Mouse (Mus musculus): Measurements from ENCODE around the gene Rapsn. TPM values are rescaled to one million over a fixed set of nuclear protein-coding genes. Genes with fewer than 3 reads are reported as not detected.
"Not testable (repeated sequence)": the region's sequence is repeated elsewhere in the genome, so short reads cannot be mapped to it uniquely, and the experiment has no call there.

Rapsn gene
- polyA plus RNA-seq, 1 experiment, result 1.5 TPM

DNA sequence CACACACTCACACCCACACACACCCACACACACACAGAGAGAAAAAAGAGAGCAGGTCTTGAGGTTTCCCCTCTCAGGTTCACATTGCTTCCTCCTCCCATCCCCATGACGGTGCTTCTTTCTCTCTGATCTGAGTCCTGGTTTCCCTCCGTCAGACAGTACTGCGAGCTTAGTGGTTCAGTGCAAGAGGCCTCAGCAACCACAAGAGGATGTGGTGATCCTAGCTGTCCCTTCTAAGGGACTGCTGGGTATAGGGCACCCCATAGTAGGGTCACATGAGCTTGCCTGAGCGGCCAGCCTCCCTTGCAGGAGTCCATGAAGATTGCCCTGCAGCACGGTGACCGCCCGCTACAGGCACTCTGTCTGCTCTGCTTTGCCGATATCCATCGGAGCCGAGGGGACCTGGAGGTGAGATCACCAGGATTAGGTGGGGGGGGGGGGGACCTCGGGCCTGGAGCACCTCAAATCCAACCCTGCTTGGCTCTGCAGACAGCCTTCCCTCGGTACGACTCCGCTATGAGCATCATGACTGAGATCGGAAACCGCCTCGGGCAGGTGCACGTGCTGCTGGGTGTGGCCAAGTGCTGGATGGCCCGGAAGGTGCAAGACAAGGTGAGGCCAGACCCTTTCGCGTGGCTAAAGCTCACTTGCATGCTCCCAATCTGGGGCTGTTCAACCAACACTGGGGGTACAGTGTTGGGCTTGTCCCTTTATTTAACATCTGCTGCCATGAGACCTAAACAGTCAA, 7.4 kb downstream of the Rapsn start:
- no peak for TF ChIP-seq POLR2A (IDR thresholded peaks at IDR 0.05; ENCODE audit: borderline replicate concordance, insufficient read depth, low read length)
- no peak for TF ChIP-seq CTCF (IDR thresholded peaks at IDR 0.05; ENCODE audit: borderline replicate concordance, insufficient read depth, low read depth, low read length)
- Histone ChIP-seq H3K4me3 (replicated peaks; ENCODE audit: insufficient read depth, low read depth, low read length) (no peak overlapping the region), H3K4me1 (ENCODE audit: control insufficient read depth, insufficient read depth, low read length) (0 out of 2 replicates have a peak, but pooled peaks cover 3% of the 10 kb centered on the region), H3K27me3 (ENCODE audit: control insufficient read depth, insufficient read depth, low read length) (no peaks in the 10 kb centered on the region), H3K27ac (ENCODE audit: insufficient read depth, low read length) (no peak overlapping the region)
- 77% methylated on average over 21 of the region's 21 CpGs for WGBS
- DNase-seq, result no peak

DNA sequence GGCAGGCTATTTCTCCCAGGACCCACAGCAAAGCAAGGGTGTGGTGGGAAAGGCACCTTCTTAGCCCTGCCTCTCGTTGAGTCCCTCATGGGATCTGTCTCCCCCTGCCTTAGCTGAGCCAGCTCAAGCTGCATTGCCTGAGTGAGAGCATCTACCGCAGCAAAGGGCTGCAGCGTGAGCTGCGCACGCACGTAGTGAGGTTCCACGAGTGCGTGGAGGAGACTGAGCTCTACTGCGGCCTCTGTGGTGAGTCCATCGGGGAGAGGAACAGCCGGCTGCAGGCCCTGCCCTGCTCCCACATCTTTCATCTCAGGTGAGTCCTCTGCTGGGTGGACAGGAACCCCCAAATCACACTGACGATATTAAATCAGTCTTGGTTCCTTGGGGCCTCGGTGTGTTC, 9.3 kb downstream of the Rapsn start:
- H3K27ac ChIP-seq (ENCODE audit: insufficient read depth, low read length), result no peak overlapping the region
- 87% methylated on average over 13 of the region's 13 CpGs for WGBS
- H3K4me3 ChIP-seq (replicated peaks; ENCODE audit: insufficient read depth, low read depth, low read length), result no peak overlapping the region
- no peak for TF ChIP-seq CTCF (IDR thresholded peaks at IDR 0.05; ENCODE audit: borderline replicate concordance, insufficient read depth, low read depth, low read length)
- no peak for TF ChIP-seq POLR2A (IDR thresholded peaks at IDR 0.05; ENCODE audit: borderline replicate concordance, insufficient read depth, low read length)
- 0 out of 2 replicates have a peak, but pooled peaks cover 3% of the 10 kb centered on the region for H3K4me1 ChIP-seq (ENCODE audit: control insufficient read depth, insufficient read depth, low read length)
- no peak for DNase-seq
- no peaks in the 10 kb centered on the region for H3K27me3 ChIP-seq (ENCODE audit: control insufficient read depth, insufficient read depth, low read length)

DNA sequence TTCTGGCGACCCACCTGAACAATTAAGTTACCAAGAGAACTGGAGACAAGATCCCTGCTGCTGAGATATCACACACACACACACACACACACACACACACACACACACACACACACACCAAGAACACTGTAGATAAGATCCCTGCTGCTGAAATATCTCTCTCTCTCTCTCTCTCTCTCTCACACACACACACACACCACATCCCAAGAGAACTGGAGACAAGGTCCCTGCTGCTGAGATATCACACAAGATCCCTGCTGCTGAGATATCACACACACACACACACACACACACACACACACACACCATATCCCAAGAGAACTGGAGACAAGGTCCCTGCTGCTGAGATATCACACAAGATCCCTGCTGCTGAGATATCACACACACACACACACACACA, 10.4 kb downstream of the Rapsn start:
- H3K4me1 ChIP-seq (ENCODE audit: control insufficient read depth, insufficient read depth, low read length); DNase-seq; H3K27ac ChIP-seq (ENCODE audit: insufficient read depth, low read length); H3K27me3 ChIP-seq (ENCODE audit: control insufficient read depth, insufficient read depth, low read length); H3K4me3 ChIP-seq (replicated peaks; ENCODE audit: insufficient read depth, low read depth, low read length): not testable (repeated sequence)
- 100% methylated on average over 1 of the region's 1 CpGs for WGBS

DNA sequence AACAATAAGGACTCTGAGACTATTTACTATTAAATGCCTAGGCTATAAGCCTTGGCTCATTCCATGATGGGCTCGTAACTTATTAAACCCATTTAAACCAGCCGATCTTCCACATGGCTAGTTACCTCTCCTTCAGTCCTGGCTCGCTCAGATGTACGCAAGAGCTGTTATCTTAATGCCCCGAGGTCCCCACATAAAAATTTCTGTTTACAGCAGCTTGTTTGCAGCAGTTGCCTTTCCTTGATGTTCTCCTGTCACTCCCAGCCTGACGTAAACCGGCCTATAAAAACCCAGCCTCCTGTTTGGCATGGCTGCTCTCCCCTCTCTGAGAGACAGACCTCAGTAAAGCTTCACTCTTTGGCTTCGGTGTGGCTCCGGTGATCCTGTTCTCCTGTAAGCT, 11.9 kb downstream of the Rapsn start:
- 81% methylated on average over 9 of the region's 9 CpGs for WGBS
- no peak for TF ChIP-seq CTCF (IDR thresholded peaks at IDR 0.05; ENCODE audit: borderline replicate concordance, insufficient read depth, low read depth, low read length)
- no peak for TF ChIP-seq POLR2A (IDR thresholded peaks at IDR 0.05; ENCODE audit: borderline replicate concordance, insufficient read depth, low read length)

DNA sequence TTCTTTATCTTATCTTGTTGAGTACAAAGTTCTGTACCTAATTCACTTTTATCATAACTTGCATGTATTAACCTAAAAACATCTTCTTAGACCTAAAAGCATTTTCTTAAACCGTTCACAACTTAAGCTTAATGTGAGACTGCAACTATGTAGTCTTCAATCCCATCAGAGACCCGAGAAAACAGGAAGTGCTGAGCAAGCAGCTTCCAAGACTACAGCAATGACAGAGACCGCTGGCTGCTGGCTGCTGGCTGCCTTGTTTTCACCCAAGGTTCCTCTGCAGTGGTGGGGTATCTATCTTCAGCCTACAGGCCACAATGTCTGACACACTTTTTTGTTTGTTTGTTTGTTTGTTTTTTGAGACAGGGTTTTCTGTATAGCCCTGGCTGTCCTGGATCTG, 16.5 kb downstream of the Rapsn start:
- Histone ChIP-seq H3K27ac (ENCODE audit: insufficient read depth, low read length) (no peak overlapping the region), H3K27me3 (ENCODE audit: control insufficient read depth, insufficient read depth, low read length) (no peaks in the 10 kb centered on the region), H3K4me1 (ENCODE audit: control insufficient read depth, insufficient read depth, low read length) (peaks cover 6% of the 10 kb centered on the region; the same call in 1 of the 2 replicates), H3K4me3 (replicated peaks; ENCODE audit: insufficient read depth, low read depth, low read length) (no peak overlapping the region)
- no peak for TF ChIP-seq CTCF (IDR thresholded peaks at IDR 0.05; ENCODE audit: borderline replicate concordance, insufficient read depth, low read depth, low read length)
- no peak for TF ChIP-seq POLR2A (IDR thresholded peaks at IDR 0.05; ENCODE audit: borderline replicate concordance, insufficient read depth, low read length)
- 82% methylated on average over 3 of the region's 3 CpGs for WGBS
- DNase-seq, result no peak

More for the DNA sequence above, 11.9 kb downstream of the Rapsn start:
- DNase-seq, result no peak
- Histone ChIP-seq H3K4me1 (ENCODE audit: control insufficient read depth, insufficient read depth, low read length) (no peaks in the 10 kb centered on the region), H3K4me3 (replicated peaks; ENCODE audit: insufficient read depth, low read depth, low read length) (no peak overlapping the region), H3K27me3 (ENCODE audit: control insufficient read depth, insufficient read depth, low read length) (no peaks in the 10 kb centered on the region), H3K27ac (ENCODE audit: insufficient read depth, low read length) (no peak overlapping the region)

DNA sequence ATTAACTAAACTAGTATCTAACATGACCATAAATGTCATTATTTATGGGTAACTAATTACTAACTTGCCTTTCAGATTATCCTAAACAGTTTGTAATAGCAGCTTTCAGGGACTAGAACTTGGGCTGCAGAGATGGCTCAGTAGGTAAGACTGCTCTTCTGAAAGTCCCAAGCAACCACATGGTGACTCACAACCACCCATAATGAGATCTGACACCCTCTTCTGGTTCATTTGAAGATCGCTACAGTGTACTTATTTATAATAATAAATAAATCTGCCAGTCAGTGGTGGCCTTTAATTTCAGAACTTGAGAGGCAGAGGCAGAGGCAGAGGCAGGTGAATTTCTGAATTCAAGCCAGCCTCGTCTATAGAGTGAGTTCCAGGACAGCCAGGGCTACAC, 17.3 kb downstream of the Rapsn start:
- Histone ChIP-seq H3K4me1 (ENCODE audit: control insufficient read depth, insufficient read depth, low read length) (peaks cover 6% of the 10 kb centered on the region; the same call in 1 of the 2 replicates), H3K4me3 (replicated peaks; ENCODE audit: insufficient read depth, low read depth, low read length) (no peak overlapping the region), H3K27ac (ENCODE audit: insufficient read depth, low read length) (no peak overlapping the region), H3K27me3 (ENCODE audit: control insufficient read depth, insufficient read depth, low read length) (no peaks in the 10 kb centered on the region)
- TF ChIP-seq CTCF (IDR thresholded peaks at IDR 0.05; ENCODE audit: borderline replicate concordance, insufficient read depth, low read depth, low read length), result no peak
- DNase-seq, result no peak
- WGBS, result 34% methylated on average over 2 of the region's 2 CpGs

DNA sequence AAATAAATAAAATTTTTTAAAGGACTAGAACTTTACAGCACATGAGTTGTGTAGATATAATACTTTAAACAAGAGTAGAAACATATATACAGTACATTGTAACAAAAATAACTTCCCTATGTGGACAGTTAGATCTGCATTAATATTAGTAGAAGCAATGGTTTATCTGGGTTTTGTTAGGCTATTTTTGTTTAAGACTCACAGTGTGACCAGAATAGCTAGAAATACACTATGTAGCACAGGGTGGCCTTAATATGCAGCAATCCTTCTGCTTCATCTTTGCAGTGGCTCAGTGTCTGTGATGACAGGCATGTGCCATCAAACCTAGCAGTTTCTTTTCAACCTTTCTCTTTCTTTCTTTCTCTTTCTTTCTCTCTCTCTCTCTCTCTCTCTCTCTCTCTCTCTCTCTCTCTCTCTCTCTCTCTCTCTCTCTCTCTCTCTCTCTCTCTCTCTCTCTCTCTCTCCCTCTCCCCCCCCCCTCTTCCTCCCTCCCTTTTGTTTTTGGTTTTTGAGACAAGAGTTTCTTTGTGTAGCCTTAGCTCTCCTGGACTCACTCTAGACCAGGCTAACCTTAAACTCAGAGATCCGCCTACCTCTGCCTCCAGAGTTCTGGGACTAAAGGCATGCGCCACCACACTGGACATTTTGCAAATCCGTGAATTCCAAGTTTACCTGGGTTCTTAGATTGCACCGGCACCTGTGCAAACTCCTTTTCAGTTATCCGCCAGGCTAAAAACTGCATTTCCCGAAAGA, 17.9 kb downstream of the Rapsn start:
- peak overlapping the region; percentile 74 for H3K4me3 ChIP-seq (replicated peaks; ENCODE audit: insufficient read depth, low read depth, low read length)
- no peak for DNase-seq
- H3K27me3 ChIP-seq (ENCODE audit: control insufficient read depth, insufficient read depth, low read length), result no peaks in the 10 kb centered on the region
- under 1% methylated on average over 6 of the region's 6 CpGs for WGBS
- peaks cover 6% of the 10 kb centered on the region; the same call in 1 of the 2 replicates for H3K4me1 ChIP-seq (ENCODE audit: control insufficient read depth, insufficient read depth, low read length)
- H3K27ac ChIP-seq (ENCODE audit: insufficient read depth, low read length), result no peak overlapping the region
- TF ChIP-seq POLR2A (IDR thresholded peaks at IDR 0.05; ENCODE audit: borderline replicate concordance, insufficient read depth, low read length) (no peak), CTCF (IDR thresholded peaks at IDR 0.05; ENCODE audit: borderline replicate concordance, insufficient read depth, low read depth, low read length) (no peak)

DNA sequence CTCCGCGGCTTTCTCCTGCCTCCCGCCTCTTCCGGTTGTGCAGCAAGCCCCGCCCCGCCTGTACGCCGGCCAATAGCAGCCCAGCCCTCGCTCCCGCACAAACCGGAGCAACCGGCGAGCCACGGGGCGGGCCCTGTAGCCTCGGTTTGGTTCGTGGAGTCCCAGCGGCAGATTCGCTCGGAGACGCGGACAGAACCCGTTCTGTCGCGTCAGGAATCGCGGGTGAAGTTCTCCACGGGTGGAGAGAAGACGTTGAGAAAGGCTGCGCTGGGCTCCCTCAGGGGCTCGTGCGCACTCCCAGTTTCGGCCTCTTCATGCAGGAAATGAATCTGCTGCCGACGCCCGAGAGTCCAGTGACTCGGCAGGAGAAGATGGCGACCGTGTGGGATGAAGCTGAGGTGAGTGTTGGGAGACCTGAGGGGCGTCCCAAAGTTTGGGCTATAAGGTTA, 18.5 kb downstream of the Rapsn start, which contains the start of gene Psmc3:
Gene Psmc3 (plus strand): TSS at position 76 of the 449 bp plus-strand sequence.
- DNase-seq, result peak; percentile 97 to 98
- under 1% methylated on average over 40 of the region's 40 CpGs for WGBS
- Histone ChIP-seq H3K27me3 (ENCODE audit: control insufficient read depth, insufficient read depth, low read length) (no peaks in the 10 kb centered on the region), H3K4me3 (replicated peaks; ENCODE audit: insufficient read depth, low read depth, low read length) (peak within 1 kb of the TSS; percentile 81), H3K4me1 (ENCODE audit: control insufficient read depth, insufficient read depth, low read length) (peaks cover 6% of the 10 kb centered on the region; the same call in 1 of the 2 replicates), H3K27ac (ENCODE audit: insufficient read depth, low read length) (peak within 1 kb of the TSS; percentile 91)
- TF ChIP-seq POLR2A (IDR thresholded peaks at IDR 0.05; ENCODE audit: borderline replicate concordance, insufficient read depth, low read length) (peak; percentile 65; the same call in 1 of the 2 replicates), CTCF (IDR thresholded peaks at IDR 0.05; ENCODE audit: borderline replicate concordance, insufficient read depth, low read depth, low read length) (no peak)
